Comparison of ENCODE assay signal across 23 mouse cellular contexts in genomic region chr4:72250531-72250930, GRCm38 (mm10). TPM values are rescaled to one million over a fixed set of nuclear protein-coding genes. Genes with fewer than 3 reads are reported as not detected.
DNase-seq lines count a peak whose midpoint lies in the region; ATAC-seq and TF ChIP-seq lines count a peak whose summit lies in the region.
"Had no signal": no experiment of that assay in that cellular context is flagged by ENCODE, and none has a peak within 500 bp of the region (broad histone marks: within the 10 kb centered on the region; RNA-seq: fewer than 3 reads in every experiment).

No protein-coding gene starts in this region.

- intact Hi-C loops in left cerebral cortex, postnatal 25 days (cut with DNase I): no loop called here

- no peak overlapping the region for H3K4me2 ChIP-seq in lung, postnatal 0 days (replicated peaks; ENCODE audit: low read depth, low read length)
- H3K4me2 ChIP-seq: embryonic facial prominence, embryonic 12.5 days; heart, embryonic 15.5 days; hindbrain, embryonic 15.5 days; neural tube, embryonic 13.5 days had no signal

- no peaks in the 10 kb centered on the region for H3K36me3 ChIP-seq in lung, postnatal 0 days (ENCODE audit: insufficient read depth, low read length)
- H3K36me3 ChIP-seq: embryonic facial prominence, embryonic 12.5 days; heart, embryonic 15.5 days; hindbrain, embryonic 15.5 days; midbrain, embryonic 10.5 days; neural tube, embryonic 13.5 days had no signal

- ATAC-seq in frontal cortex, adult (ENCODE audit: low TSS enrichment): peak; percentile 77
- ATAC-seq in lung, postnatal 0 days: no peak
- ATAC-seq: liver, postnatal 0 days; midbrain, embryonic 16.5 days had no signal

- H3K4me1 ChIP-seq in lung, postnatal 0 days (ENCODE audit: insufficient read depth, low read depth, low read length): no peaks in the 10 kb centered on the region
- H3K4me1 ChIP-seq: embryonic facial prominence, embryonic 12.5 days; heart, embryonic 15.5 days; hindbrain, embryonic 15.5 days; midbrain, embryonic 10.5 days; neural tube, embryonic 13.5 days had no signal

- no peak for TF ChIP-seq CTCF in brain, embryonic 14.5 days (IDR thresholded peaks at IDR 0.05; ENCODE audit: borderline replicate concordance, extremely low read depth, insufficient read depth, insufficient read length)
- TF ChIP-seq CTCF in lung, postnatal 0 days (IDR thresholded peaks at IDR 0.05): no peak

- TF ChIP-seq POLR2A in brain, embryonic 14.5 days (IDR thresholded peaks at IDR 0.05; ENCODE audit: borderline replicate concordance, extremely low read depth, insufficient read depth, insufficient read length, poor library complexity, severe bottlenecking): no peak

- WGBS in lung, postnatal 0 days: 83% methylated on average over 1 of the region's 1 CpGs

- no peak for DNase-seq in frontal cortex, postnatal 10 days (ENCODE audit: low spot score in 2 of 2)
- DNase-seq in brain, embryonic 14.5 days (ENCODE audit: low read depth): peak; percentile 0
- peak; percentile 17 to 70 for DNase-seq in left cerebral cortex, postnatal 25 days (ENCODE audit: low spot score in 2 of 2)
- DNase-seq in right cerebral cortex, postnatal 25 days: peak; percentile 10
- no peak for DNase-seq in lung, postnatal 0 days (ENCODE audit: low spot score)
- no peak for DNase-seq in adrenal gland, postnatal 4 days (ENCODE audit: low spot score in 2 of 2)
- no peak for DNase-seq in kidney, postnatal 25 days
- DNase-seq: adrenal gland, postnatal 25 days; cerebellum, adult 11-12 months; cerebellum, postnatal 25 days; kidney, adult 8-10 months; kidney, postnatal 4 days; liver, postnatal 0 days; lung, postnatal 10 days; thymus, postnatal 25 days had no signal

- H3K27ac ChIP-seq in lung, postnatal 0 days (ENCODE audit: low read length): no peak overlapping the region
- H3K27ac ChIP-seq: embryonic facial prominence, embryonic 12.5 days; heart, embryonic 15.5 days; hindbrain, embryonic 15.5 days; midbrain, embryonic 10.5 days; neural tube, embryonic 13.5 days had no signal

- no peak overlapping the region for H3K9ac ChIP-seq in lung, postnatal 0 days (replicated peaks; ENCODE audit: low read depth)
- H3K9ac ChIP-seq: embryonic facial prominence, embryonic 12.5 days; heart, embryonic 15.5 days; hindbrain, embryonic 15.5 days; liver, postnatal 0 days; neural tube, embryonic 13.5 days had no signal

- no peaks in the 10 kb centered on the region for H3K27me3 ChIP-seq in lung, postnatal 0 days (replicated peaks; ENCODE audit: insufficient read depth, low read length)
- H3K27me3 ChIP-seq: embryonic facial prominence, embryonic 12.5 days; heart, embryonic 15.5 days; hindbrain, embryonic 15.5 days; neural tube, embryonic 13.5 days had no signal

- TF ChIP-seq EP300 in lung, postnatal 0 days (IDR thresholded peaks at IDR 0.05): no peak

- no peak overlapping the region for H3K4me3 ChIP-seq in lung, postnatal 0 days (ENCODE audit: low read depth, low read length)
- H3K4me3 ChIP-seq: embryonic facial prominence, embryonic 12.5 days; heart, embryonic 15.5 days; hindbrain, embryonic 15.5 days; midbrain, embryonic 10.5 days; myocyte; neural tube, embryonic 13.5 days had no signal

- H3K9me3 ChIP-seq in lung, postnatal 0 days (ENCODE audit: low read length): no peaks in the 10 kb centered on the region
- H3K9me3 ChIP-seq: embryonic facial prominence, embryonic 12.5 days; heart, embryonic 15.5 days; hindbrain, embryonic 15.5 days; midbrain, embryonic 10.5 days; neural tube, embryonic 13.5 days had no signal

RNA-seq across cellular contexts. Expression of gene Tle1, which starts 49.8 kb away (rescaled TPM):
- polyA plus RNA-seq in brain, embryonic 14.5 days (2012; rRNA removed): 115 and 127 TPM in 2 replicates
- 10 to 100 TPM; 38.6 to 53.1 TPM for total RNA-seq in left cerebral cortex, postnatal 25 days (2021)
- 18.2 and 18.9 TPM in 2 replicates for polyA plus RNA-seq in lung, postnatal 0 days (2015; fragmentation: Nextera tagmentation; extraction: Ambion mirVana)
- total RNA-seq in adrenal gland, postnatal 4 days (2021): 10 to 100 TPM; 62.8 to 68.2 TPM

Comparison
In these comparisons a context has a peak if more than half of its experiments do, and no peak if none do; other contexts are left out.
1. DNase-seq: peak in brain, embryonic 14.5 days (single experiment), left cerebral cortex, postnatal 25 days (2 of 2) and right cerebral cortex, postnatal 25 days (single experiment); none in frontal cortex, postnatal 10 days (0 of 2), lung, postnatal 0 days (single experiment), adrenal gland, postnatal 4 days (0 of 2) and kidney, postnatal 25 days (0 of 2).